Mouse (Mus musculus): Measurements from ENCODE around the gene Rnf144a.
"Not testable (repeated sequence)": the region's sequence is repeated elsewhere in the genome, so short reads cannot be mapped to it uniquely, and the experiment has no call there.

The Rnf144a gene

DNA sequence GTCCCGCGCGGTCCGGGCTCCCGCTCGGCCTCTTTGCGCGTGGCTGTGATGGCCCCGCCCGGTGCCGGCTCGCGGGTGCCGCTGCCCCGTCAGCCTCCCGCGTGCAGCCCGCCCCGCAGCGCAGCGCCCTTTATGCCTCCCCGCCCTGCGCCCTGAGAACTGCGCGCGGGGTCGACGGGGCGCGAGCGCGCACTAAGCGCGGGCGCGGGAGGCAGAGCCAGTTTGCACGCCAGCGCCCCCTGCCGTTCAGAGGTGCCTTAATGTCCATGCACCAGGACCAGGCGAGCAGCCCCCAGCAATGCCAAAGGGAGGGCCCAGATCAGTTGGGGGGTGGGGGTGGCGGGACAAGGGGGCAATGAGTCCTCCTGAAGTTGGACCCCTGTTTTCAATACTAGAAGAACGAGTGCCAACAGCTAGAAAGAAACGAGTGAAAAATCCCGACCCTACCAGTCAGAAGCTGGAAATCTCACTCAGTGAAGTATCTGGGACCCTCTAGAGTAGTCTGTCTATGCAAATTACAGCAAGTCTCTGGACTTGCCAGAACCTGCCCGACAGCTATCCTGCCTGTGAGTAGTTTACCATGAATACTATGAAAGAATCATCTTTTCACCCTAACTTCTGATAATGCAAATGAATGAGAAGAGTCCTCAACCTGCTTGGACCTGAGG is at the start of gene Rnf144a:
Gene Rnf144a (minus strand): TSS at position 151 of the 668 bp plus-strand sequence.
- DNase-seq, result peak; percentile 97

DNA sequence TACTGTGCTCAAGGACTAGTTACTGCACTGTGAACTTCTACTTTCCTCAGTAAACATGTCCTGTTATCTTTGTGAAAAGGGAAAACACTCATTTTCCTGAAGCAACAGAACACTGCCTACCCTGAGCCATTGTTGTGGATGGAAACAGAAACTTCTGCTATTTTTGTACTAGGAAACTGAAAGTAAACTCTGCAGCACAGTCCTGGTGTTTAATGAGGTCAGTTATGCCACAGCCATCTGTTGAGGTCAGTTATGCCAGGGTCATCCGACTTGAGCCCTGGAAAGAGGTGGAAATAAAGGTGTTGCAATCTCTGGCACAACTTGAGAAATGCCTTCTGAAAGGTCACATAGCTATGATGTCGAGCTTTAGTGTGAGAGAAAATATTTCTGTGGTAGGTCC is 45.0 kb upstream of the Rnf144a start:
- peak; percentile 25 for DNase-seq

DNA sequence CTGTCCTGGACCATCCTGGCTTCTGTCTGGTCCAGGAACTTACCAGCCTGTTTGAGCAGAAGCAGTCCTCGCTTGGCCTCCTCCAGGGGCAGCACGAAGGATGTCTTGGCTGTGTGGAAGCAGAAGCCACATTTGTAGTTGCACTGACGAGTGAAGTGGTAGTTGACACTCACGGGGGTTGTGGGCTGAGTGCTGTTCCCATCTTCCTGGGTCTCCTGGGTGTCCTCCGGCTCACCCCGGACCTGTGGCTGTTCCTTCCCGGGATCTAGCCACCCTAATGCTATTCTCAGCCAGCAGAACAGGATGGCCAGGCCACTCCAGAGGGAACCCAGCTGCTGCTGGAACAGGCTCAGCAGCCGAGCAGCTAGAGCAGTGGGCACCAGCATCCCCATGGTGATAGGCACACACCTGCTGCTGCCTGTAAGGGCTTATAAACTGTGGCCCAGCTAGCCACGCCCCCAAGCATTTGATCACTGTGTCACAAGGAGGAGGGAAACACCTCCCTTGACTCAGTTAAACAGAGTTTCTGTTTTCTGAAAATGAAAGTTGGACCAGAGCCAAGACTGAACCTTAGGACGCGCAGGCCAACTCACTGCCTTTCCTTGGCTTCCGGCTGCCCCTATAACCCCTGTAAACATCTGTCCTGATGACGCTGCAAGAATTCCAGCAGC is 41.1 kb upstream of the Rnf144a start, which contains the start of gene Rsad2:
Gene Rsad2 (minus strand): TSS at position 425 of the 671 bp plus-strand sequence.
- peak; percentile 61 for DNase-seq

DNA sequence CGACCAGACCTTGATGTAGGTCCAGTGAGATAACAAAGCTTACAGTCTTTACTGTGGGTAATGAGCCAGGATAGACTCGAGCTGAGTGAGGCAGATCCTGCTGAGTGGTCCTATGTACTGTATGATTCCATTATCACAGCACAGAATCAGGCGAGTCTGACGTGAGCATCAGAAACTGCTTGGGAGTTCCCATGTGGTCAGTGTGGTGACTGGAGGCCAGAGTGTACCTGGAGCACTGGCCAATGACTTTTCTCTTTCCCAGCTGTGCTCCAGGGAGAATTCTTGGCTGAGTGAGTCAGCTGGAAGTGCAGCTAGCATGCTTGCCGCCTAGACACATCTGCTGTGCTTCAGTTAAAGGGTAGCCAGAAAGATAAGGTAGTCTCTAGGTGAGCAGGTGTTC is 39.6 kb upstream of the Rnf144a start:
- DNase-seq, result no peak

- DNase-seq, result no peak
These were observed 37.9 kb upstream of the Rnf144a start for GRCm38 (mm10) chr12:26452951-26453350.

GRCm38 (mm10) chr12:26451150-26451549 is 36.1 kb upstream of the Rnf144a start:
- DNase-seq, result no peak

DNA sequence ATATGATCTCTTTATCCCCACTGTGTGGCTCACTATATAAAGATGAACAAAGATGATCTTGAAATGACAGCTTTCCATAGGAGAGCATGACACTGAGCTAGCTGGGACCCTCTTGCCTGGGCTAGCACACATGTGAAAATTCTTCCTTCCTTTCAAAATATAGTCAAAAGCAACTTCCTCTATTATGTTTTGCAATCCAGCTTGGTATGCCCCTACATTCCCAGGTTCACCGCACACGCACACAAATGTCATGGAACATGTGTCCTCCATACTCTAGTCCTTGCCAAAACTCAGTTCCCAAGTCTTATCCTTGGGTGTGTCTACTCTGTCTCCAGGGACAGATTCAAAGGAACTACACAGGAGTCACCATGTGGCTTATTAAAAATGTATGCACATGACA is 34.4 kb upstream of the Rnf144a start:
- no peak for DNase-seq

- no peak for DNase-seq
These were observed 31.5 kb upstream of the Rnf144a start for GRCm38 (mm10) chr12:26446377-26447045.

DNA sequence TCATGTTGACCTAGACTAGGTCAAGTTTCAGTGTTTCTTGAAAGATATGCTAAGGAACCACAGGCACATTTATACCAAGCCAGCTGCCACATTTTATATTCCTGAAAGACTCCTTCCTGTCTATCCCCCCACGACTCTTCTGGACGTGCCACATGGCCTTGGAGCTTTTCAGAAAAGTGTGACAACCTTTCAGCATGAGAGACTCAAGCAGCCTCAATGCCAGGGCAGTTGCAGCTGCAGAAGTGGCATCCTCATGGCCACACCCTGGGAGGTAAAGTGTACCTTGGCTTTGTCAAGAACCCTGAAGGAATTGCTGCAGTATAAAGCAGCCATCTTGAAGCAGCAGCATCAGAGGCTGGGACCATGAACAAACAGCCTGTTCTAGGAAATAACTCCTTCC is 29.5 kb upstream of the Rnf144a start:
- no peak for DNase-seq

- DNase-seq, result peak; percentile 86
These were observed 29.0 kb upstream of the Rnf144a start for GRCm38 (mm10) chr12:26444054-26444453.

- no peak for DNase-seq
These were observed 24.3 kb upstream of the Rnf144a start for GRCm38 (mm10) chr12:26439366-26439765.

DNA sequence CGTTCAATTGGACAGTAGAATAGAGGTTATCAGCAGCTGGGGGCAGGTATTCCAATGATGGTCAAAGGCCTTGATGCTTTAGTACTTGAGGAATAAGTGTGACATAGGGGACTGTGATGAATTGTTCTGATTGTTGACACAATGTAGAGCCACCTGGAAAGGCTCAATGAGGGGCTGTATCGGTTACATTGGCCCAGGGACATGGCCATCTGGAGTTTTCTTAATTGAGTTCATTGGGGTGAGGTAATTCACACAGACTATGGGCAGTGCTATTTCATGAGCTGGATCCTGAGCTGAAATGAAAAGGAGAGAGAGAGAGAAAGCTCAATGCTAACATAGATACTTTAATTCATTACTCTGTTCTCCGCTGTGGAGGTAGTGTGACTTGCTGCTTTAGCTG is 22.9 kb upstream of the Rnf144a start:
- no peak for DNase-seq

GRCm38 (mm10) chr12:26436334-26436733 is 21.3 kb upstream of the Rnf144a start:
- DNase-seq, result peak; percentile 30

- DNase-seq, result not testable (repeated sequence)
These were observed 13.7 kb upstream of the Rnf144a start for GRCm38 (mm10) chr12:26428771-26429170.

GRCm38 (mm10) chr12:26424841-26425240 is 9.8 kb upstream of the Rnf144a start:
- DNase-seq, result peak; percentile 56

- DNase-seq, result no peak
These were observed 3.3 kb upstream of the Rnf144a start for GRCm38 (mm10) chr12:26418322-26418721.

DNA sequence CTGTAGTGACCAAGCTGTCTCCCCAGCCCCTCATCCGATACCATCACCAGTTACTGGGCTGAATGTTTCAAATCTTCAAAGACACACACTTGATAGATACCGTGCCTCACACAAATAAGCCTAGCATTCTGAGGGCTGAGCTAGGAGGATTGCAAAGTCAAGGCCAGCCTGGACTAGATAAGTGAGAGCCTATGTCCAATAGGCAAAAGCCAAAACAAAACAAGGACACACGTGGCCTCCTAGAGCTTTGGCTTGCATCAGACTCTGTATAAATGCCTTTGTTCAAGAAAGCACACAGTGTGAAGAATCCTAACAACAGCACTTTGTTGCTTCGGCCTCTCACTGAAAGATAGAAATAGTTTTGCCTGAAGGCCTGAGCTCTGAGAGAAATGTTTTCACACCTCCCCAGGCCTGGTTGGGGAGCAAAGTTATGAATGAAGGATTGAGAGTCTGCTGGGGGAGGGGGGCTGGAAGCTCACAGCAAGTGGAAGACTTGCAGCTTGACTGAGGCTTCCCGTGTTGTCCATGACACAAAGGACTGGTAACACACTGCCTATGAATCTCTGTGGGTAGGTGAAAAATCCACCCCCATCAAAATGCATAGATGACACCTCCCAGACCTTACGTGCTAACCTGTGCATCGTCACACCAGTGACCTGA is 1.7 kb upstream of the Rnf144a start:
- no peak for DNase-seq

DNA sequence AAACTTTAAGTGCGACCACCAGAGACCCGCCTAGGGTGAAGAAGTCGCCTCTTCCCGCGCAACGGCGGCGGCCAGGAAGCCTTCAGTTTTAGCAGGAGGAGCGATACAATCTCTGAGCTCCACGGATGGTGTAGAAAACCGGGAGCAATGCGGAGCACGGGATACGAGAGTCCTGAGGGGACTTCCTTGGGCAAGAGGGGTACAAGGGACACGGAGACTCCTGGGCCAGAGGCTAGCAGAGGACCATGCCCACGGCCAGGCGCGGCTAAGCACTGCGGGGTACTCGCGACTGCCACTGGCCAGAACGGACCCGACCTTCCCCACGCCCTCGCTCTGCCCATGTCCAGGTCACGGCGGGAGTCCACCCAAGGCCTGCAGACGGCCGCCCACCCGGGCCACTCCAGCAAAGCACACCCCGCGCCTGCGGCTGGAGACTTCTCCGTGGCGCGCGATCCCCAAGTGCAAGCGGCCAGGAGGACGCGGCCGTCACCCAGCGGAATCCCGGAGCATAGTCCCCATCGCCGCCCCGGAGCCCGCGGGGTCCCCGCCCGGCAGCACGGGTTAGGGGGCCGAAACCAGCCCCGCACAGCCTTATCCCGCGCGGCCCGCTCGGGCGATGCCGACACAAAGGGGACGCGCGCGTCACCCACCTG is 477 bp downstream of the Rnf144a start:
- peak; percentile 55 for DNase-seq

DNA sequence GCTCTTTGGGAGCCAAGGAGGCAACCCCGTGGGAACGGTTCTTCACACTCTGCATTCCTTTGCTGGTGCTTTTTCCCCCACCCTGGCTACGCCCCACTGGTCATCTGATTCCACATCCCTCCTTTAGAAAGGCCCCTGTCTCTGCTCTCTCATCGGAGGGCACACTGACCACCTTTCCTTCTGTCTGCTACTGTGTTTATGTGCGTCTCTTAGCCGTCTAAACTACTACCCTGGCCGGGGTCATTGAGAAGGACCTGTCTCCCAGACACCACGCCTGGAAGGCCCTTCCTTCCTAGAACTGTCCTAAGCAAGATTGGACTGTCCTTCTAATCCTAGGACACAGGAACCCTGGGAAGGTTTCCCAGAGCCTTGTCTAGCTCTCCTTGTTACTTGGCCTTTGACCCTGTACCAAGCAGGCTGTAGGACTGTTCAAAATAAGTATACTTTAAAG is 1.1 kb downstream of the Rnf144a start:
- no peak for DNase-seq

GRCm38 (mm10) chr12:26412802-26413201 is 2.3 kb downstream of the Rnf144a start:
- no peak for DNase-seq

- no peak for DNase-seq
These were observed 3.1 kb downstream of the Rnf144a start for GRCm38 (mm10) chr12:26411841-26412450.

- DNase-seq, result no peak
These were observed 4.6 kb downstream of the Rnf144a start for GRCm38 (mm10) chr12:26410443-26410842.
